Mouse (Mus musculus) adrenal gland, adult 18-20 months (tissue): ENCODE measurements around the gene Man1b1. TPM values are rescaled to one million over a fixed set of nuclear protein-coding genes. Genes with fewer than 3 reads are reported as not detected.

Source experiments
- DNase-seq, 2 experiments: peaks; one replicate each; pipeline ENCODE4 v3.0.0; 2021 to 2022; ENCODE audit warnings: low spot score in 2 of 2
- total RNA-seq, 2 experiments: library from RNA; stranded (reverse); gene quantifications; 1 replicate in 1 of 2; 2 replicates in 1 of 2; pipeline ENCODE4 v1.2.3; 2021

The Man1b1 gene
- total RNA-seq, 2 experiments from 2014 or later = 59.0 to 63.2 TPM

GRCm38 (mm10) chr2:25400764-25401163 is 68.6 kb downstream of the Man1b1 start:
- peak; percentile 63 to 69 for DNase-seq

Other genes with a start within 250 kb of the Man1b1 start
- not detected for gene Noxa1, start 237.2 kb upstream of the Man1b1 start, total RNA-seq
- gene Nrarp, start 151.6 kb upstream of the Man1b1 start, total RNA-seq = 1 to 10 TPM; 2.3 to 3.5 TPM
- gene Tor4a, start 135.5 kb upstream of the Man1b1 start, total RNA-seq = 10 to 100 TPM; 11.6 to 19.5 TPM
- 10 to 100 TPM; 48.8 to 49.5 TPM for gene Nelfb, start 120.8 kb upstream of the Man1b1 start, total RNA-seq
- not detected for gene Stpg3, start 117.7 kb upstream of the Man1b1 start, total RNA-seq
- gene Fam166a, start 113.6 kb upstream of the Man1b1 start, total RNA-seq = not detected
- 100 to 1,000 TPM; 284 to 287 TPM for gene Tubb4b, start 107.6 kb upstream of the Man1b1 start, total RNA-seq
- not detected for gene Slc34a3, start 98.0 kb upstream of the Man1b1 start, total RNA-seq
- not detected for gene Rnf224, start 95.6 kb upstream of the Man1b1 start, total RNA-seq
- 1 to 10 TPM; 7.9 to 8.3 TPM for gene Rnf208, start 90.1 kb upstream of the Man1b1 start, total RNA-seq
- not detected for gene Cysrt1, start 89.9 kb upstream of the Man1b1 start, total RNA-seq
- 1 to 10 TPM; 2.2 to 5.7 TPM for gene AL732309.1, start 85.5 kb upstream of the Man1b1 start, total RNA-seq
- 10 to 100 TPM; 19.5 to 24.4 TPM for gene Tmem203, start 76.9 kb upstream of the Man1b1 start, total RNA-seq
- gene Tprn, start 69.7 kb upstream of the Man1b1 start, total RNA-seq = 1 to 10 TPM; 8.2 to 9.4 TPM
- gene Ssna1, start 59.9 kb upstream of the Man1b1 start, total RNA-seq = 10 to 100 TPM; 37.2 to 40.1 TPM
- 10 to 100 TPM; 75.5 to 82.4 TPM for gene Anapc2, start 59.9 kb upstream of the Man1b1 start, total RNA-seq
- gene Tmem210, start 44.2 kb upstream of the Man1b1 start, total RNA-seq = not detected
- not detected for gene Lrrc26, start 42.4 kb upstream of the Man1b1 start, total RNA-seq
- gene Grin1, start 13.2 kb upstream of the Man1b1 start, total RNA-seq = 10 to 100 TPM; 10.0 to 10.5 TPM
- gene Dpp7, start 24.0 kb downstream of the Man1b1 start, total RNA-seq = 10 to 100 TPM; 32.3 to 42.0 TPM
- 10 to 100 TPM; 18.8 to 20.9 TPM for gene Uap1l1, start 33.3 kb downstream of the Man1b1 start, total RNA-seq
- gene Sapcd2, start 40.0 kb downstream of the Man1b1 start, total RNA-seq = not detected
- gene Entpd2, start 63.5 kb downstream of the Man1b1 start, total RNA-seq = 1 to 10 TPM; 3.2 to 8.3 TPM
- 100 to 1,000 TPM; 125 to 161 TPM for gene Npdc1, start 67.0 kb downstream of the Man1b1 start, total RNA-seq
- under 1 TPM; 0.13 to 0.35 TPM for gene Fut7, start 90.9 kb downstream of the Man1b1 start, total RNA-seq
- 10 to 100 TPM; 36.9 to 48.5 TPM for gene Abca2, start 96.4 kb downstream of the Man1b1 start, total RNA-seq
- gene Clic3, start 124.5 kb downstream of the Man1b1 start, total RNA-seq = 1 to 10 TPM in 1 of 2 experiments, under 1 TPM in 1; 0.53 to 1.1 TPM
- gene Paxx, start 128.8 kb downstream of the Man1b1 start, total RNA-seq = 10 to 100 TPM; 38.6 to 54.5 TPM
- gene Ptgds, start 137.7 kb downstream of the Man1b1 start, total RNA-seq = 1 to 10 TPM; 1.1 to 3.1 TPM
- not detected for gene Lcn12, start 161.6 kb downstream of the Man1b1 start, total RNA-seq
- 10 to 100 TPM; 92.1 to 94.5 TPM for gene Fbxw5, start 168.4 kb downstream of the Man1b1 start, total RNA-seq
- gene C8g, start 169.4 kb downstream of the Man1b1 start, total RNA-seq = 1 to 10 TPM; 2.2 to 3.5 TPM
- gene Traf2, start 214.6 kb downstream of the Man1b1 start, total RNA-seq = 10 to 100 TPM; 32.5 to 32.6 TPM
- gene Edf1, start 225.5 kb downstream of the Man1b1 start, total RNA-seq = 100 to 1,000 TPM; 302 to 308 TPM
- gene Mamdc4, start 242.5 kb downstream of the Man1b1 start, total RNA-seq = 1 to 10 TPM; 3.4 to 4.4 TPM
- gene Phpt1, start 242.9 kb downstream of the Man1b1 start, total RNA-seq = 10 to 100 TPM; 49.4 to 69.5 TPM
- gene Ajm1, start 249.4 kb downstream of the Man1b1 start, total RNA-seq = 1 to 10 TPM; 1.5 to 1.7 TPM